Mouse (Mus musculus) kidney, embryonic 14.5 days (tissue): Measurements from ENCODE around the gene Ndn. TPM values are rescaled to one million over a fixed set of nuclear protein-coding genes. Genes with fewer than 3 reads are reported as not detected.

Experiments used
- ATAC-seq: fragments of 200-750 bp; cut with Nextera tagmentation; 2 replicates; pipeline ENCODE4 v1.8.0; 2017; ENCODE audit warnings: moderate number of reproducible peaks, mild to moderate bottlenecking, moderate TSS enrichment, moderate library complexity; ENCODE audit not compliant: low FRiP score, low TSS enrichment
- H3K27ac ChIP-seq: fragments of 300-500 bp; sonication (generic); 2 replicates; pipeline ENCODE4 v1.5.1; 2014; ENCODE audit warnings: low read depth, mild to moderate bottlenecking, low read length, moderate library complexity, mixed read lengths
- H3K27me3 ChIP-seq: fragments of 300-500 bp; sonication (generic); 2 replicates; pipeline ENCODE4 v1.6.1; 2014; ENCODE audit warnings: mild to moderate bottlenecking, low read length; ENCODE audit not compliant: control insufficient read depth, insufficient read depth
- H3K36me3 ChIP-seq: fragments of 300-500 bp; sonication (generic); 2 replicates; pipeline ENCODE4 v1.6.1; 2014; ENCODE audit warnings: low read length, mixed read lengths; ENCODE audit not compliant: control insufficient read depth, insufficient read depth
- H3K4me1 ChIP-seq: fragments of 300-500 bp; sonication (generic); 2 replicates; pipeline ENCODE4 v1.6.1; 2014; ENCODE audit warnings: low read length, mixed read lengths; ENCODE audit not compliant: control insufficient read depth, insufficient read depth
- H3K4me2 ChIP-seq: fragments of 300-500 bp; sonication (generic); replicated peaks from 2 replicates; pipeline ENCODE4 v1.6.1; 2014; ENCODE audit warnings: low read depth, mild to moderate bottlenecking, low read length
- H3K4me3 ChIP-seq: fragments of 300-500 bp; sonication (generic); 2 replicates; pipeline ENCODE4 v1.5.1; 2014; ENCODE audit warnings: mild to moderate bottlenecking, low read length
- H3K9ac ChIP-seq: fragments of 300-500 bp; sonication (generic); 2 replicates; pipeline ENCODE4 v1.6.1; 2014; ENCODE audit warnings: low read depth, mild to moderate bottlenecking, low read length, moderate library complexity
- H3K9me3 ChIP-seq: fragments of 300-500 bp; sonication (generic); 2 replicates; pipeline ENCODE4 v1.6.1; 2016; ENCODE audit warnings: low read length; ENCODE audit not compliant: control insufficient read depth
- WGBS: fragments of 180-500 bp; shearing (Covaris S2); extraction: QIAGEN DNeasy Blood & Tissue Kit; methylation state at CpG from one replicate; pipeline ENCODE4 v1.1.7; 2014; 5-methylcytosine and 5-hydroxymethylcytosine counted together
- polyA plus RNA-seq: library from polyadenylated mRNA; unstranded; fragments of >200 nt; fragmentation: Nextera tagmentation; extraction: Ambion mirVana; gene quantifications from 2 replicates; pipeline ENCODE4 v1.2.1, GENCODE M21; 2014

The Ndn gene
- polyA plus RNA-seq, 1 experiment from 2014 or later: 75.1 TPM

GRCm38 (mm10) chr7:62365039-62365636, 18.8 kb downstream of the Ndn start:
- Histone ChIP-seq H3K9me3 (peaks cover 4% of the 10 kb centered on the region; the same call in 1 of the 2 replicates), H3K27me3 (no peaks in the 10 kb centered on the region), H3K9ac (no peak overlapping the region), H3K4me1 (no peaks in the 10 kb centered on the region), H3K4me2 (no peak overlapping the region), H3K4me3 (no peak overlapping the region), H3K36me3 (no peaks in the 10 kb centered on the region), H3K27ac (no peak overlapping the region)
- WGBS: 56% methylated on average over 7 of the region's 7 CpGs
- ATAC-seq: no peak

- no peaks in the 10 kb centered on the region for H3K27me3 ChIP-seq
- H3K4me1 ChIP-seq: no peaks in the 10 kb centered on the region
- no peak overlapping the region for H3K9ac ChIP-seq
- no peak overlapping the region for H3K4me3 ChIP-seq
- no peak for ATAC-seq
- H3K27ac ChIP-seq: no peak overlapping the region
- no peaks in the 10 kb centered on the region for H3K36me3 ChIP-seq
- no peak overlapping the region for H3K4me2 ChIP-seq
- 78% methylated on average over 8 of the region's 8 CpGs for WGBS
- peaks cover 4% of the 10 kb centered on the region; the same call in 1 of the 2 replicates for H3K9me3 ChIP-seq
Measured at GRCm38 (mm10) chr7:62366730-62367129, 20.4 kb downstream of the Ndn start.

DNA sequence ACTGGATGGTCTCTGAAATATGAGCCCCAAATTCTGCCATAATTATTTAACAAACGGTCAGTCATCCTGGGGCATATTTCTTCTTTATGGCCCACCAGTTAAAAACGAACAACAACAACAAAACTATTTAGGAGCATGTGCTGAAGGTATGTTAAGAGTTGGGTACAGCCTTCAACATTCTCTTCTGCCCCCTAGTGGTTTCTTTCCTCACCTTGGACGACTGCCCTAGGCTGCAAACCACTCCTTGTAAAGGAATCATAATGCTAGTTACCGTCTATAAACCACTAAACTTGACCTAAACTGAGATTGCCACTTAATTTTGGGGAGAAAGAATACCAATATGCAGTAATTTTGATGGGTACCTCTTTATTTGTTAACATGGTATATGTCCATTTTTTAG, 29.3 kb downstream of the Ndn start:
- Histone ChIP-seq H3K4me1 (no peaks in the 10 kb centered on the region), H3K9ac (no peak overlapping the region), H3K4me3 (no peak overlapping the region), H3K36me3 (no peaks in the 10 kb centered on the region), H3K27ac (no peak overlapping the region), H3K27me3 (no peaks in the 10 kb centered on the region), H3K9me3 (peaks cover 12% of the 10 kb centered on the region), H3K4me2 (no peak overlapping the region)
- WGBS: 34% methylated on average over 4 of the region's 4 CpGs
- ATAC-seq: no peak

GRCm38 (mm10) chr7:62376510-62377304, 30.3 kb downstream of the Ndn start, which contains the start of gene Magel2:
Gene Magel2, plus strand, starts transcription at chr7:62377010.
- ATAC-seq: peak; percentile 95
- no peaks in the 10 kb centered on the region for H3K27me3 ChIP-seq
- peaks cover 12% of the 10 kb centered on the region for H3K9me3 ChIP-seq
- peak within 1 kb of the TSS; percentile 45 for H3K4me3 ChIP-seq
- H3K9ac ChIP-seq: peak within 1 kb of the TSS; percentile 40
- no peaks in the 10 kb centered on the region for H3K36me3 ChIP-seq
- H3K4me2 ChIP-seq: peak within 1 kb of the TSS; percentile 65
- WGBS: 23% methylated on average over 31 of the region's 31 CpGs
- no peaks in the 10 kb centered on the region for H3K4me1 ChIP-seq
- H3K27ac ChIP-seq: no peak within 1 kb of the TSS

DNA sequence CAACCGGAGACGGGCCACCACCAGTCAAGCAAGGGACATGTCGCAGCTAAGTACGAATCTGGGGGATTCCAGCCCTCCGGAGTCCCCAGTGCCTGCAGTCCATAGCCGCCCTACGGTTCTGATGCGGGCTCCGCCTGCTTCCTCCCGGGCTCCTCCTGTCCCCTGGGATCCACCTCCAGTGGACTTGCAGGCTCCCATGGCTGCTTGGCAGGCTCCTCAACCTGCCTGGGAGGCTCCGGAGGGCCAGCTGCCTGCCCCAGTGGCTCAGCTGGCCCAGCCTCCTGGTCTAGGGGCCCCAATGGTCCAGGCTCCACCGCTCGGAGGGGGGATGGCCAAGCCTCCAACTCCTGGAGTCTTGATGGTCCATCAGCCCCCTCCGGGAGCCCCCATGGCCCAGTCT, 30.9 kb downstream of the Ndn start:
- H3K27ac ChIP-seq: no peak overlapping the region
- H3K4me3 ChIP-seq: peak overlapping the region; percentile 45
- H3K4me1 ChIP-seq: no peaks in the 10 kb centered on the region
- H3K36me3 ChIP-seq: no peaks in the 10 kb centered on the region
- H3K27me3 ChIP-seq: no peaks in the 10 kb centered on the region
- peak overlapping the region; percentile 65 for H3K4me2 ChIP-seq
- 43% methylated on average over 14 of the region's 14 CpGs for WGBS
- H3K9ac ChIP-seq: peak overlapping the region; percentile 40
- peak; percentile 45 for ATAC-seq
- H3K9me3 ChIP-seq: peaks cover 12% of the 10 kb centered on the region

GRCm38 (mm10) chr7:62378529-62378928, 32.2 kb downstream of the Ndn start:
- Histone ChIP-seq H3K4me3 (no peak overlapping the region), H3K4me1 (no peaks in the 10 kb centered on the region), H3K27ac (no peak overlapping the region), H3K9me3 (peaks cover 12% of the 10 kb centered on the region), H3K27me3 (no peaks in the 10 kb centered on the region), H3K36me3 (no peaks in the 10 kb centered on the region), H3K4me2 (no peak overlapping the region), H3K9ac (no peak overlapping the region)
- no peak for ATAC-seq
- 89% methylated on average over 9 of the region's 9 CpGs for WGBS

DNA sequence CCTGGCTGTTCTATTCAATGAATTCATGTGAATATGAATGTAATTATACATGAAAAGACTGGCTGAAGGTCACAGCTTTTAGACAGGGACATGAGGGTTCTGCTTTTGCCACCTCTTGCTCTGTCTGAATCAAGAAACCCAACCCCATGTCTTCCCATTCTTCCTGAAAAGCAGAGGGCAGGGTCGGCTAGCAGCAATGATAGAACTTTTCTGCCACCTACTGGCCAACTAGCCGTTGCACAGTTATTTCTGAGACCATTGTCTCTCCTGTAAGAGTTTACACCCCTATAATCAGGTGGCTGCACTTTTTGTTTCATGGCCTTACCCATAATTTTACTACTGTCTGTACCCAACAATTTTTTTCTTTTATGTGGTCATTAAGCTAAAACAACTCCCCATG, 36.0 kb downstream of the Ndn start:
- no peak overlapping the region for H3K27ac ChIP-seq
- WGBS: 4% methylated on average over 2 of the region's 2 CpGs
- H3K27me3 ChIP-seq: no peaks in the 10 kb centered on the region
- H3K4me1 ChIP-seq: no peaks in the 10 kb centered on the region
- peaks cover 7% of the 10 kb centered on the region for H3K9me3 ChIP-seq
- H3K4me2 ChIP-seq: no peak overlapping the region
- H3K9ac ChIP-seq: no peak overlapping the region
- H3K4me3 ChIP-seq: no peak overlapping the region
- H3K36me3 ChIP-seq: no peaks in the 10 kb centered on the region
- peak; percentile 32; the same call in 1 of the 2 replicates for ATAC-seq

- no peak overlapping the region for H3K27ac ChIP-seq
- no peak overlapping the region for H3K4me3 ChIP-seq
- no peak overlapping the region for H3K9ac ChIP-seq
- H3K36me3 ChIP-seq: no peaks in the 10 kb centered on the region
- H3K4me2 ChIP-seq: no peak overlapping the region
- ATAC-seq: no peak
- 0 out of 2 replicates have a peak, but pooled peaks cover 2% of the 10 kb centered on the region for H3K9me3 ChIP-seq
- WGBS: 50% methylated on average over 4 of the region's 4 CpGs
- no peaks in the 10 kb centered on the region for H3K27me3 ChIP-seq
- no peaks in the 10 kb centered on the region for H3K4me1 ChIP-seq
Measured at GRCm38 (mm10) chr7:62388291-62388690, 41.9 kb downstream of the Ndn start.

- Histone ChIP-seq H3K9me3 (no peaks in the 10 kb centered on the region), H3K4me2 (no peak overlapping the region), H3K27ac (no peak overlapping the region), H3K36me3 (no peaks in the 10 kb centered on the region), H3K4me3 (no peak overlapping the region), H3K9ac (no peak overlapping the region), H3K27me3 (no peaks in the 10 kb centered on the region), H3K4me1 (no peaks in the 10 kb centered on the region)
- ATAC-seq: no peak
- WGBS: 67% methylated on average over 1 of the region's 1 CpGs
Measured at GRCm38 (mm10) chr7:62392202-62392601, 45.8 kb downstream of the Ndn start.
